Mouse (Mus musculus): ENCODE data around the gene Nav2. TPM values are rescaled to one million over a fixed set of nuclear protein-coding genes. Genes with fewer than 3 reads are reported as not detected.

The Nav2 gene
- total RNA-seq, 2 experiments from 2014 or later = 53.0 to 60.1 TPM

DNA sequence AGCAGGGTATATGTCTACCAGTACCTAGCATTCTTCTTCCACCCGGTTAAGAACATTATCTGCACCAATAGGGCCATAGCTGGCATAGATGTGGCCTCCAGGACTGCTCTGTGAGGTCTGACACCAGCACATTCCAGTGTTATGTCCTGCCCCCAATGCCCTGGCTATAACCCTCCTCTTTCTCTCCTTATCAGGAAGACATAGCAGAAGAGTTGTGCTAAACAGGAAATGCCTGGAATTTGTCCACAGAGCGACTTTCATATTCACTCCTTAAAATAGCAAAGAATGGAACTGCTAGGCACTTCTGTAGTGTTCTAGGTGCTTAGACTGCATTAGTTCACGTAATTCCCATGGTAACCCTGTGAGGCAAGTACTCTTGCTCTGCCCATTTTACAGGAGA, 16.7 kb downstream of the Nav2 start:
- no peak for DNase-seq (ENCODE audit: low spot score)
- intact Hi-C loops (cut with DNase I) = loop anchor here (5.0 kb wide), 1 partner anchor 142 kb away; no protein-coding TSS in a partner anchor

DNA sequence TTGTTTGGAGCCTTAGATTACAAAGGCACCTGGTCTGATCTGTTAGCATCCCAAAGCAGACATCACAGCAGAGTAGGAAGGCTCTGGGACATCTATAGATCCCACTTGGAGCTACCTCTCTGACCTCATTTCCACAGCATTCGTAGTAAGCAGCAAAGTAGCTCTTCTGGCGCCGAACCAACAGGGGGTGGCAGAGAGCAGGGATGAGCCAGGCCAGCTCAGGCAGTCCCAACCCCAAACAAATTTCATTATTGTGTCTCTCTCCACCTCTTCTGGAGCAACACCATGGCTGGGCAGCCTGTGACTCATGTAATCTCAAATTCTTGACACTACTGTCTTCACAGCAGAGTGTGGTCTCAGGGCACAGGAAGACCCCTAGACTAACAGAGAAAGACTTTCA, 19.8 kb downstream of the Nav2 start:
- intact Hi-C loops (cut with DNase I) = loop anchor here (5.0 kb wide), 1 partner anchor 139 kb away; no protein-coding TSS in a partner anchor
- DNase-seq (ENCODE audit: low spot score) = no peak

GRCm38 (mm10) chr7:48930399-48930798, 21.9 kb downstream of the Nav2 start:
- no peak for DNase-seq (ENCODE audit: low spot score)
- intact Hi-C loops (cut with DNase I) = loop anchor here (2.0 kb wide), 1 partner anchor 190 kb away; no protein-coding TSS in a partner anchor

- intact Hi-C loops (cut with DNase I) = no loop called here
- DNase-seq (ENCODE audit: low spot score) = no peak
These were observed 23.6 kb downstream of the Nav2 start for GRCm38 (mm10) chr7:48932138-48932537.

- no peak for DNase-seq (ENCODE audit: low spot score)
- intact Hi-C loops (cut with DNase I) = no loop called here
These were observed 26.3 kb downstream of the Nav2 start for GRCm38 (mm10) chr7:48934816-48935215.

- intact Hi-C loops (cut with DNase I) = no loop called here
- no peak for DNase-seq (ENCODE audit: low spot score)
These were observed 29.0 kb downstream of the Nav2 start for GRCm38 (mm10) chr7:48937562-48937961.

DNA sequence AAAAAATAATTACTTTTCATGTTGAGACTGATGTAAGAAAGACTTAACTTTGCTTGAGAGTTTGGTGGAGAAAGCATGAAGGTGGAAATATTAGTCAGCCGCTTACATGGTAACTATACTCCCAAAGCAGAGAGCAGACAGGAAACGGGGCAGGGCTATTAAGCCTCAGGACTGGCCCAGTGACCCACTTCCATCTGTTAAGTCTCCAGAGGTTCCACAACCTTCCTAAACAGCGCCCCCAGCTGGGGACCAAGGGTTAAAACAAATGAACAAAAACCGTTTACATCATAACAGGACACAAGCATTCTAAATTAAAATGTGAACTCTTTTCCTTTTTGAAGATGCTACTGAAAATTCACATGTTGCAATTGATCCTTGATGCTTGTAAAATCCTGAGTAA, 29.7 kb downstream of the Nav2 start:
- intact Hi-C loops (cut with DNase I) = no loop called here
- no peak for DNase-seq (ENCODE audit: low spot score)

GRCm38 (mm10) chr7:48948381-48949108, 40.0 kb downstream of the Nav2 start:
- intact Hi-C loops (cut with DNase I) = no loop called here
- DNase-seq (ENCODE audit: low spot score) = no peak

DNA sequence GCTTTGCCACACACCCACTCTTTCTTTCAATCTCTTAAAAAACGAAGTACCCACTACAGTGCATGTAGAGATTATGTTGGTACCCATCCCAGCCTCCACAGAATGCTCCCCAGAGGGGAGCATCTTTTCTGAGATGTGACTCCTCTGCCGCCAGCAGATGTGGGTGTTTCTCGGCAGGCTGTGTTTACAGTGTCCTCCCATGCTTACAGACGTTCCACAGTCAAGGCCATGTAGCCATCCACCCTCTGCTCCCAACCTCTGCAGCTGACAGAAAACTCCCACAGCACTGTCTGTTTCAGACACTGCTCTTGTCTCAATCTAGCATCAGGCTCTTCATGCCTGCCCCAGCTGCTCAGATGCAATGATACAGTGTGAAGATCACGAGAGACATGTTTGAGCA, 46.0 kb downstream of the Nav2 start:
- DNase-seq (ENCODE audit: low spot score) = no peak
- intact Hi-C loops (cut with DNase I) = no loop called here

- DNase-seq (ENCODE audit: low spot score) = no peak
- intact Hi-C loops (cut with DNase I) = no loop called here
These were observed 50.2 kb downstream of the Nav2 start for GRCm38 (mm10) chr7:48958528-48959315.

DNA sequence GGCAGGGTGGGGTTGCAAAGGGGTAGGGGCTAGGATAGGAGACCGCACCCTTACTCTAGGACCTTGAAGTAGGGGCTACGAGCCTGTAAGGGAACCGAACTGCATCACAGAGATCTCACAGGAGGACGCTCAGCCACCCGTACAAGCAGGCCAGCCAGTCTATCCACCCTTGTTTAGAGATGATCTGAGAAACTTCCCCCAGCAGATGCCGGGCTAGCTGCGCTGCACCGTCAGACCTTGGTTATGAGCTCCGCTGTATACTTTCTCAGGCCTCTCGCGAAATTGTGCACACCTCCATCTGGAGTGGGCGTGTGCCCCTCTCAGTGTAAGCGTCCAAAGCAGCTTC, 50.8 kb downstream of the Nav2 start:
- DNase-seq (ENCODE audit: low spot score) = no peak
- intact Hi-C loops (cut with DNase I) = no loop called here

- intact Hi-C loops (cut with DNase I) = no loop called here
- no peak for DNase-seq (ENCODE audit: low spot score)
These were observed 51.6 kb downstream of the Nav2 start for GRCm38 (mm10) chr7:48960152-48960551.

- intact Hi-C loops (cut with DNase I) = no loop called here
- no peak for DNase-seq (ENCODE audit: low spot score)
These were observed 53.0 kb downstream of the Nav2 start for GRCm38 (mm10) chr7:48961501-48961900.

DNA sequence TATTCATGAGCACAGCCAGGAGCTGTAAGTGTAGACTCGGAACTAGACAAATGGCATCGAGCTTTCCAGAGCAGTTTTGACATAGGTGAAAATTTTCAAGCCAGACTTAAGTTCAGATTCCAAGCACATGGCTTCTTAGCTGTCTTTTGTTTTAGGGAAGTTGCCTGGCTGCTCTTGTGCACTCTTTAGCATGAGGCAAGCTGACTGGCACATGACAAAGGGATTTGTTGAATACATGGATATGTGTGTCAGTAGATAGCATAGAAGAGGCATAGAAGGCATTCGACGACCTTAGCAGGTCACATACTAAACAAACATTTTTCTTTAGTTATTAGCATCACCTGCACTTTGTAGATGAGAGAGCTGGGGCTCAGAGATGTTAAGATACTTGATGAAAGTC, 53.4 kb downstream of the Nav2 start:
- DNase-seq (ENCODE audit: low spot score) = no peak
- intact Hi-C loops (cut with DNase I) = no loop called here

- no peak for DNase-seq (ENCODE audit: low spot score)
- intact Hi-C loops (cut with DNase I) = no loop called here
These were observed 54.6 kb downstream of the Nav2 start for GRCm38 (mm10) chr7:48963112-48963511.

GRCm38 (mm10) chr7:48963554-48963953, 55.0 kb downstream of the Nav2 start:
- intact Hi-C loops (cut with DNase I) = no loop called here
- DNase-seq (ENCODE audit: low spot score) = no peak

- intact Hi-C loops (cut with DNase I) = no loop called here
These were observed 57.4 kb downstream of the Nav2 start for GRCm38 (mm10) chr7:48965796-48966512.

DNA sequence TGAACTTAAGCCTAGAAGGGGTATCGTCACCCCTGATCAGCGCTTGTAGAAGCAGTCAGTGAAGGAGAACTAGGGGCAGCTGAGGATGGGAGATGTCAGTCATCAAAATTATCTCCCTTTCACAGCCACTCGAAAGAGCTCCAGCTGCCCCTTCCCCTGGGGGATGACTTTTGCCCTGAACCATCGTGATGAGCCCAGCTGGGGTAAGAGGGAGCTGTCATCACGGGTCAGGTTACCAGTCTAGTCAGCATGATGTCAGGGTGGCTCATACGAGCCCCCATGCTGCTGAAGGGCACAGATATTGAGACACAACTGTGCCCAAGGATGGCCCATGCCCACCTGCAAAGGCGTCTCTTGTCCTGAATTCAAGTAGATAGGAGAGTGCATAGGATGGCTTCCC, 72.5 kb downstream of the Nav2 start:
- intact Hi-C loops (cut with DNase I) = no loop called here
- no peak for DNase-seq (ENCODE audit: low spot score)

More at GRCm38 (mm10) chr7:48965796-48966512, 57.4 kb downstream of the Nav2 start:
- DNase-seq (ENCODE audit: low spot score) = no peak

DNA sequence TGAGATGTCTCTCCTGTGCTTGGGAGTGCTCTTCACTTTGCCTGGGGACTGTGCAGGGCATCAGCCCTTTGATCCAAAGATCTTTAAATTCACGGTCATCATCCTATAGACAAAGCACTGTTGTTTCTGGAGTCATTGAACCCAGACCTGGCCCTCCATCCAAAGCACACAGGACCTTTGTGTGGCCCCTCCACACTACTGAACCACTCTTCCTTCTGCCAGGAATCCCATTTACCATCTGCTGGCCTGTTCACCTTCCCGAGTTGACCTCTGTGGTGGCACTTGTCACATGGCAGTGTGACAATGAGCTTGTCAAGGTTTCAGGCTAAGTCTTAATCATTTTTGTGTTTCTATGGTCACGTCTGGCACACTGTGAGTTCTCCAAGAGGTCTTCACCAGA, 73.3 kb downstream of the Nav2 start:
- intact Hi-C loops (cut with DNase I) = no loop called here

DNA sequence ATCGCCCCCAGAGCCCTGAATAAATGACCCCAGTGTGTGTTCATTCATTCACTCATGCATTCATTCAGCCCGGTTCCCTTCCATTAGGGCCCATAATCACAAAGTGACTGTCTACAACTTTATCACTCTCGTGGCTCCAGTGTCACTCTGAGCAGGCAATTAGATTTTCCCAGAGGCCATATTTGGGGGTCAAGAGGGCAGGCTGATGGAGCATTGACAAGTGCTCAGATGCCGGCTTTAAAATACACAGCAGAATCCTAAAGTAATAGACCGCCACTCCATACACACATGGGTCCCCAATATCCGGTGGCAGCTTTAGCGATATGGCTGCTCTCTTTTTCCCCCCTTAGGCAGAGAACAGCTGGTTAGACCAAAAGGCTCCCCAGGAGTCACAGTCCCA, 74.1 kb downstream of the Nav2 start:
- intact Hi-C loops (cut with DNase I) = no loop called here
- no peak for DNase-seq (ENCODE audit: low spot score)

More for the DNA sequence above, 73.3 kb downstream of the Nav2 start:
- no peak for DNase-seq (ENCODE audit: low spot score)
